Mouse (Mus musculus) megakaryocyte, embryonic 14.5 days (primary cell): Measurements from ENCODE around the gene Jtb.

Experiments
- FLI1 ChIP-seq: IDR thresholded peaks from 2 replicates; pipeline ENCODE4 v1.6.1; 2012; ENCODE audit warnings: low read length, inconsistent platforms, mixed read lengths
- GATA1 ChIP-seq: IDR thresholded peaks from 3 replicates; pipeline ENCODE4 v1.6.1; 2012; ENCODE audit warnings: mixed read lengths, low read length, inconsistent platforms, borderline replicate concordance

DNA sequence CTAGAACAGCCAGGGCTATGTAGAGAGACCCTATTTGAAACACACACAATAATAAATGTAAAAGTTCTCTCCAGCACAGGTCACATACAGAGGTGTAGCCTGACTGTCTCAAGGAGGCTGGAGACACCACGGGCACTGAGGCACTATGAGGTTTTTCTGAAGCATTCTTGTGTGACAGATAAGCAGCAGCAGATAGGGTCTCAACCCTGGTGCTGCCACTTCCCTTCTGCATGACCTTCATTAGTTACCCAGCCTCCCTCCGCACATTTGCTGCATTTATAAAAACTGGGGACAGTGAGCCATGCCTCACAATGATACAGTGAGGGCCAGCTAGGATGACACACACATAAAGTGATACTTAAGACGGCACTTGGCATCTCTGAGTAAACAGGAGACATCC is 8.5 kb upstream of the Jtb start:
- TF ChIP-seq GATA1, result no peak
- no peak for TF ChIP-seq FLI1
